Mouse (Mus musculus) T-cell, adult 2 months (primary cell): ENCODE measurements at regions not wholly inside any gene's neighbourhood (a gene's known extent, or its start where the extent isn't known, plus 50 kb on each side); places are given as distances from the start of the nearest gene placed in this dataset.

Source experiments
- DNase-seq: peaks from one replicate; pipeline ENCODE4 v3.0.0; 2022; ENCODE audit warnings: low spot score

DNA sequence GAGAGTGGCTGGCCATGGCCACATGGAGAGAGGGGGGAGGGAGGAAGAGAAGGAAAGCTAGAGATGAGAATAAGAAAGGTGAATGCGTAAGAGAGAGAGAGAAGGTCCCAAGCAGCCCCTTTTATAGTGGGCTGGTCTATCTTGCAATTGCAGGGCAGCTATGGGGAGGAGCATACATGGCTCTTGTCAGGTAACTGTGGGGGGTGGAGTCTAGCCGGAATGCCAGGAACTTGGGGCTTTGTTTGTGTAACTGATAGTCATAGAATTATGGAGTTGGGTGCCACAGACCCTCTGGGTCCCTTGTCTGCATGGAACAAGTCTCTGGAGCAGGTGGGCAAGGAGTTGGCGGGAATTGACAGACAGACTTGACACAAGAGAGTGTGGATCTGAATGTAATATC lies 2151.8 kb downstream of the 4930444P10Rik start:
- no peak for DNase-seq

DNA sequence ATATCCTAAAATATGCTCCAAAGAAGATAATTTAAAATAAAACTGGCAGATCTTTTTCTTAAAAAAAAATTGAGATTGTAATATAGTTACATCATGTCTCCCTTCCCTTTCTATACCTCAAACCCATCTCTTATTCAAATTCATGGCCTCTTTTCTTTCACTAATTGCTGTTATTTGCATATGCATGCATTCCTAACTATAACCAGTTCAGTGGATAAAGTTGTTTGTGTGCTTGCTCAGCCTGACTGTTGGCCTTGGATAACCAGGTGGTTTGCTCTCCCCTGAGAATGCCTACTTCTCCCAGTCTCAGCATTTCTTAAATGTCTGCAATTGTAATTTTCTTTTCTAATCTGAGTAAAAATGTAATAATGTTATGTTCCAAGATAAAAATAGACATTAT lies 2154.8 kb downstream of the 4930444P10Rik start:
- no peak for DNase-seq

DNA sequence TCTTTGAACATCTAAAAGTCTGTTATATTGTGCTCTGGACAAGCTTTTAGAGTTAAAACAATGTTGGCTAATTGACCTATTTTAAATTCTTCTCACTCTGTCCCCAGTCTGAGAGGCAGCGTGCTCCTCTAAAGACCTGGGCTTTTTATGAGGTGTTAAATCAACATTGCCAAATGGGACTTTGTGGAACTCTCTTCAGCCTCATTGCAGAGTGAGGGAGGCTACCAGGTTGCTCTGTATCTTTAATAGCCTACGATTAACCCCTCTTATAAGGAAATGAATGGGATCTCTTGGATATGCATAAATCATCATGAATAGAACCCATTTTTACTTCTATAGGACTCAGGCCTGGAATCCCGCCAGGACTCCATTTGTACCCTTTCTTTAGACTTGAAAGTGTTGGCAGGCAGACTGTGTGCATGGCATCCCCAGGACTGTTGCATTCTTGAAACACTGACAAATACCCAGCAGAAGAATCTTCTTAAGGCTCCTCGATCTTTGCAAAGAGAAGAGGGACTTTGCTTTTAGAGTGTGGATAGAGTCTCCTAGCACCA lies 2157.1 kb downstream of the 4930444P10Rik start:
- no peak for DNase-seq

DNA sequence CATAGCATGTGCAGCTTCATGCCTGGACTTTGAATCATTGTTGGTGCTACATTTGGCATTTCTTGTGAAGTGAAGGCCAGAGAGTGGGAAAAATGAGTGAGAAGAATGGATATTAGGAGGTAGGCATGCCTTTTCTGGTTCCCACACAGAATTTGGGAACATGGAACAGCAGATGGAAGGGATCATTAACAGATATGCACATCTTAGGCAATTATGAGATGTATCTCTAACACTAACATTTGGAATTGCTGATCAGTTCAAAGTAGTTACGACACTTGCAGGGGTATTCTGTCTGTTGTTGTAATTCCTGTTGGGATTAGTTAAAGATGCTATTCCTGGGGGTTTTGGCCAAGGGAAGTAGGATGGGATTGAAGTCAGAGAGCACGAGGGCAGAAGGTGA lies 2164.4 kb downstream of the 4930444P10Rik start:
- DNase-seq, result no peak

DNA sequence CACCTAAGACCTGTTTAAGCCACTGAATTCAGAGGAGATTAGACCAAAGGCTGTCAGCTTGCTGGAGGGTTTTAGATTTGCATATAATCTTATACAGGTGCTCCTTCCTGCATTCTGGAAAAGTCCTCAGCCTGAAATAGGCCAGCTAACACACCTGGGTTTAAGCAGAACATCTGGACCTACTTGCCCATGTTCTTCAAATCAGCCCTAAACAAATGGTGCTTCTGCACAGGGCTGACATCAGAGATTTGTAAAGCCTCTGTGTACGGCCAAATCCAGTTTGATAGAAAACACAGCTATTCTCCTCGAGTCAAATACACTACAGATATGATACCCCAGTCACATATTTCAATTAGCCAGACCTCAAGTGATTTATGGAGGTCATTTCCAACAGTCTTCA lies 2165.2 kb downstream of the 4930444P10Rik start:
- DNase-seq, result no peak

DNA sequence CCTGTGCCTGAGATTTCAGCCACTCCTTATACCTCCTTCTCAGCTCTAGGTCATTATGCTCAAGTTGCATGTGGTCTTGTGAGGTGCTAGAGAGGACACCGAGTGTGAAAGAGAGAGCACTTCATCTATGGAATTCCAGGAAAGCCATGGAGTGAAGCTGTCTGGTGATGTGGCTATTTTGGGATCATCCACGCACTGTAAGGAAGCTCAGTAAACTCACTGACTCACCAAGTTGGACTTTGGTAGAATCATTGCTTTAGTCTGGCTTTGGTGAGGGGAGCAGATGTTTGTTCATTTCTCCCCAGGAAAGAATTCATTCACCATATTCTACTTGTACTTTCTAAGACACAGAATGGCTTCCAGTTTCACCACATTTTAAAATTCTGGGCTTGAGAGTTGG lies 2167.1 kb downstream of the 4930444P10Rik start:
- DNase-seq, result no peak

DNA sequence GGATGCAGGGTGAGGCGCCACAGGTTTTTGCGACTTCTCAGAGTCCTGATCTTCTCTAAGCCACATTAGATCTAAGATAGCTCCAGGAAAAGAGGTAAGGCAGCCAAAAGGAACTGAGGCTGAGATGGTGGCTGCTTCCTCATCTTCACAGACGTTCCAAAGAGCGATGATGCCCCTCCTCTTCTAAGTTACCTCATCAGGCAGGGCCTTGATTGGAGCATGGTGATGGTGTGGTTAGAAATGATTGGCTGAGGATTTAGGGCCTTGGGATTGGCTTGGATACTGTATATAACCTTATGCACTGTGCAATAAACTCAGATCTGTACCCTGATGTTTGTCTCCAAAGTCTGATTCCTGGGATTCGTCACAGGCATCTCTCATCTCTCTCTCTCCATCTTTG lies 2177.9 kb downstream of the 4930444P10Rik start:
- no peak for DNase-seq

DNA sequence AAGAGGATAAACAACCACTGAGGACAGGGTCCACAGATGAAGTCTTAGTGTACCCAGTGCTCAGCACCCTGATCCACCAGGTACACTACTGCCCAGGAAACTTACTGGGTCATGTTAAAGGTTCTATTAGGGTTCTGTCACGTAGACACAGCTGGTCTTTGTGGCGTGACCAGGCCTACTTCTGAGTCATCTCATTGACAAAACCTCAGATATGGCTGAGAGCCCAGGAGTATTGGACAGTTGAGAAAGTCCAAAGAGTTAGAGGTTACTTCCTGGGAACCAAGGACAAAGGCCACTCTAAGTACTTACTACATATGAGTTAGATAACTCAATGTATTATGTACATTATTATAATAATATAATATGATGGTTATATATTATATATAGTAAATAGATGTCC lies 2214.0 kb downstream of the 4930444P10Rik start:
- no peak for DNase-seq

DNA sequence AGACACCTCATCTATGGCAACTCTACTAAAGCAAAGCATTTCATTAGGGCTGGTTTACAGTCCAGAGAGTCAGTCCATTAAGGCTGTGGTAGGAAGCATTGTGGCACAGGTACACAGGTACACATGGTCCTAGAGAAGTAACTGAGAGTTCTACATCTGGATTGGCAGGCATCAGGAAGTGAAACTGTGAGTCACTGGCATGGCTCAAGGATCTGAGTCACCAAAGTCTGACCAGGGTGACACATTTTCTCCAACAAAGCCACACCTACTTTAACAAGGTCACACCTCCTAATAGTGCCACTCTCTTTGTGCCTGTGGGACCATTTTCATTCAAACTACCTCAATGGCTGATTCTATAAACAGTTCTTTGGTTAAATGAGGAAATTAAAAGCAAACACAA lies 2219.2 kb downstream of the 4930444P10Rik start:
- no peak for DNase-seq

DNA sequence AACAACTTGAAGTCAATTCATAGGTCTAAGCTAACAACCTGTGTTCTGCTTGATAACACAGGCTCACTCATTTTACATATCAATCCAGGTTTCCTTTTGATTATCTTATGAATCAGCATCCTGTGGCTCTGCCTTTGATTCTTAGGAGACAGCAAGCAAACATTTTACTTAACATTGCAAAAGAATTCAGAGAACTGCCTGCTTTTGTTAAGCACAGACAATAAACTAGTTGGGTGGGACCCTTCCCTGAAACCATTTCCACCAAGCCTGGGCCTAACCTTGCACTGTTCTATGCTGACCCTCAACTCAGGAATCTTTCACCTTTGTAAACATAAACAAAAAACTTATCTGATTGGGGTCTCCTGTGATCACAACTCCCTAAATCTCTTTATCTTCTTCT lies 2220.6 kb downstream of the 4930444P10Rik start:
- DNase-seq, result no peak

DNA sequence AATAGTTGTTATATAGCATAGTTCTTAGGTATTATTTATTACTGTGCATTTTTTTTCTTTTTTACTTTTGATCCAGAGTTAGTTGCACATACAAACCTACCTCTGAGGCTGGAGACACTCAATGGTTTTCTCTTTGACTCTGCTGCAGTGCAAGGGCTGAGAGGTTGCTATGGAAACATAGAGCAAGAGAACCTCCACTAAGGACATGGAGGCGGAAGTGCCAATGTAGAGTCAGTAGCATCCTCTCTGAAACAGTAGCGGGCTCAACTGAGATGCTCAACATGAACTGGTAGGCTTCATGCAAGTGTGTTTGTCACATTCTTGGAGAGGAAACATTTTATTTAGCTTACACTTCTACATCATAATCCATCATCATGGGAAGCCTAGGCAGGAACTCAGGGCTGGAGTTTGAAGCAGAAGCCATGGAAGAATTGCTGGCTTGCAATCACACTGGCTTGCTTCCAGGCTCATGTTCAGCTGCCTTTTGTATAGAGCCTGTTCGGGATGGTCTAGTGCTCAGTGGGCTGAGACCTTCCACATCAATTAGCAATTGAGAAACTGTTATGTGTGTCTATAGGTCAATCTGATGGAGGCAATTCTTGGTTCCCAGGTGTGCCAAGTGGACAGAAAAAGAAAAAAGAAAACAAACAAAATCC lies 2222.4 kb downstream of the 4930444P10Rik start:
- no peak for DNase-seq

DNA sequence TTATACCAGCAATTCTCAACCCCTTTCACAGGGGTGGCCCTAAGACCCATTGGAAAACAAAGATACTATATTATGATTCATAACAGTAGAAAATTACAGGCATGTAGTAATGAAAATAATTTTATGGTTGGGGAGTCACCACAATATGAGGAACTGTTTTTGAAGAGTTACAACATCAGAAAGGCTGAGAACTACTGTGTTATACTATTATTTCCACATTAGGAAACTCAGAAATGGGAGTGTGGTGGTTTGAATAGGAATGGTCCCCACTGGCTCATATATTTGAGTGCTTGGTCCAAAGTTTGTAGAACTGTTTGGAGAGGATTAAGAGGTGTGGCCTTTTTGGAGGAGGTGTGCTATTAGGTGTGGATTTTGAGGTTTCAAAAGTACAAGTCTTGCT lies 2227.4 kb downstream of the 4930444P10Rik start:
- no peak for DNase-seq

DNA sequence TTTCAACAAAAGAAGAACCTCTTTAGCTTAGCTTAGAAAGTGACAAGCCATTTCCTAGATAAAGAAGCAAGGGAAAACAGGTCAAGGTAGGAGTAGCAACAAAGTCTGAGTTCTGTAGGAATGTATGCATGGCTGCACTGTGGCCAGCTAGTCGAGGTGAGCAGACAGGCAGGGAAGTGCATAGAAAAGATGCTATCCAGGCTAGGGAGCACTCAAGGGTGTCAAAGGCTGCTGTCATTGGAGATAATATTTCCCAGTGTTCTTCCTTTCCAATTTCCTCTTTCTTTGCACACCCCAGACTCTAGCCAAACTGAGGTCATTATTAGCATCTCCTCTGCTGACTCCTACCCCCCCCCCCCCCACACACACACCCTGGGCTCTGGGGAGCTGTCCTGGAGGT lies 2229.4 kb downstream of the 4930444P10Rik start:
- DNase-seq, result no peak

DNA sequence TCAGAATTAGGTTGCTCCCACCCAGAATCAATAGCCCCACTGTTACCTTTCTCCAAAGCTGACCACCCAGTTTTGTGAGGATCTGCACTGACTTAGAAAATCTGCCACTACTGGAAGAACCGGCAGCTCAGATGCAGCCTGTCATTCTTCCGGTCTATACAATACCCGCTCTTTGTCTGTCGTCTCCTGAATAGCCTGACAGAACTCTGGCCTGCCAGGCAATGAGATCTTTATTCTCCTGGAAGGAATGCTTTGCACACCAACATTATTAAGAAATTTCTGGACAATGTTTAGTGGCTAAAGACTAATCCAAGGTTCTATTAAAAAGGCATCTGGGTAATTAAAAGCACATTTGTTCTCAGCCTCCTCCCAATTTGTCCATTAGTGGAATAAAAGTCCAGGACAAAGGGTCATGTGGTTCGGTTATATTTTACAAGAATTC lies 2232.0 kb downstream of the 4930444P10Rik start:
- DNase-seq, result no peak

DNA sequence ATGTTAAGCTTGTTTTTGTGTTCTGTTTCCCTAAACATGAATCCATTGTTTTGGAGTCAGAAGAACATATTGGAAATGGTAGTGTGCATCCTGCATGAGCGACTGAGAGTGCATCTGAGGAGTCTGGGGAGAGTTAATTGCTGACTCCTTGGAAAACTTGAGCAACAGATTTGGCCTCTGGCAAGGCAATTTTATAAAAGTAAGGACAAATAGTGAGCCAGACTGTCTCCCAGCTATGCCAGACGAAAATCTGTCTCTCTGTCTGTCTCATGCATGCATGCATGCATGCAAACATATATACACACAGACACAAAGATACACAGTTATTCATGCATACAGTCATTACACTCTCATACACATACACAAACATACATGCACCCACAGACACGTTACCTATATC lies 2232.7 kb downstream of the 4930444P10Rik start:
- DNase-seq, result no peak

DNA sequence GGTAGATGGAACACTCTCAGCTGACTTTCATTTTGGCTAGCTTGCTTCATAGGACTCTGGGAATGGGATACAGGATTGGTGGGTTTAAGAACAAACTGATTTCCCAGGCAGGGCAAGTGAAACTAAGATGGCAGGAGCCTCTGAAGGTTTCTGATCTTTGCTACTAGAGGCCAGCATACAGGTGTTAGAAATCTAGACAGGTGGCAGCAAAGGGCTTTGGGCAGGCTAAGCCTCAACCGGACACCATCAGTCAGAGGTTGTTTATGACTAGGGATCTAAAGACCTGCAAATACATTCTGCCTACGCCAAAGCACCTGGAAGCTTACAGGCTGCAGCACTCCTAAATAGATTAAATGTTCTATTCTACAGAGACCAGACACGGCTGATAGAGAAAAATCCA lies 2233.4 kb downstream of the 4930444P10Rik start:
- no peak for DNase-seq

DNA sequence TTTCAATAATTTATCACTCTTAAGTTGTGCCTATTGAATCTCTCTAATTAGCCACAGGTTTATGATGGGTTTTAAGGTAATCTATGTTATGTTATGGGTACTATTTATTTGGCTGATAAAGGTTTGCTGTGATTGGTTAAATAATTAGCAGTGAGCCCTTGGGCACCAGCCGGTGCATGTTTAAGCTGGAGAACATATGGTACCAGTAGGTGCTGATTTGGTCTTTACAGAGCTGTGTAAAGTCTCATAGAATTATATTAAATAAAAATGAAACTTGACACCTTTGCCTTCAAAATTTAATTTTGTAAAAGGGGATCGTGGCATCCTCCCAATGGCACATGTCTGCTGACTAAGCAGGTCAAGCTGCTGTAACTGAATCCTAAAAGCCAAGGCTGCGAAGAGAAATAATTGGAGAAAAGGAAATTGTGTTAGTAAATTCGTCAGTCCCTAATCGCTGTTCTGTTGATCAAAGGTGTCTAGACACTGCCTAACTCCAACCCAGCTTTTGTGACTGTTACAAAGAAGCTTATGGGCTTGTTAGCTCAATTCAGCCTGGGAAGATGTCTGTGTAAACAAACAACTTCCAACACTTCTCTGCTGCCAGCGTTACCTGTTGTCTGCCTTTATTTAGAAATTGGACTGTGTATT lies 2234.6 kb downstream of the 4930444P10Rik start:
- no peak for DNase-seq

DNA sequence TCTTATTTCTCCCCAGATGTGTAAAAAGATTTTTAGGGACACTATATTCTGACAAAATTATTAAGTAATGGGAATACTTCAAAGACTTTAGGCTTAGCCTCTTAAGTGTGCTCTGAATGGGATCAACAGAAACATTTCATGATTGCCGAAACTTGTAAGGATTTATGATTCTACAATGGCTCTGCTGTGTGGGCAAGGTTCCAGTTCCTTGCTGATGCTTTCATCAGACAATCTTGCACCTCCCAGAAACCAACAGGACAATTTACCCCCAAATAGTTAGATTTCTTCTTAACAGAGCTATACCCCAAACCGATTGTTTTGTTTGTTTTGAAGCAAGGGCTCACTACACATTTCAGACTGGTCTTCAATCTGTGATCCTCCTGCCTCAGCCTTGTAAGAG lies 2236.1 kb downstream of the 4930444P10Rik start:
- no peak for DNase-seq

DNA sequence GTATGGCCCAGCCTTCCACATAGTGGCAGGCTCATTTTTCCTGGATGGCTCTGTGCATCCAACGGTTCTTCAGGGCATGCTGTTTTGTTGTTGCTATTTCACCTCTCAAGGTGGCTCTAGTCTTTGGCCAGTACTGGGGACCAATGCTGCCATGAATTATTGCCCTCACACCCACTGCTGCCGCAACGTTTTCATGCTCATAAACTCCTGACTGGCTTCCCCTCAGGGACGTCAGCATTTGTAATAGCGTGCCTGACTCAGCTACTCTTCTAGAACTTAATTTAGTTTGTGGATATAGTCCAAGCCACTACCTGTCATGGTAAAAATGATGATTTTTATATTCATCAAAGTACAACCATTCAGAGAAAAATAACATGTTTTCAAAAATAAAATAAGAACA lies 2242.0 kb downstream of the 4930444P10Rik start:
- DNase-seq, result no peak

DNA sequence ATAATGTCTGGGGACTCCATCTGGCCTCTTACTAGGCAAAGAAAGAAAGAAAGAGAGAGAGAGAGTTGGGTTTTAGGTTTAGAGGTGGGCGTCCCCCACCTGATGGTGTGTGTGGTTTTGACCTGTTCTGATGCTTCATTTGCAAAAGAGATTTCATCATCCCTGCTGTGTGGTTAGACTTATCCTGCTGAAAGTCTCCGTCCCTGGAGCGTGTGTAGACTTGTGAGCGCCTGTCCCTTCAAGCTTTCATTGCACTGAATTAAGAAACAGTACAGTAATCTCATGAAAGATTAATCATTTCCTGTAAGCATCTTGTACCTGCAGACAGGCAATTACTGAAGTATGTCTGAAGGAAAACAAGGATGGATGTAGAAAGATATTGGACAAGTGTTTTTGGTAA lies 2244.1 kb downstream of the 4930444P10Rik start:
- no peak for DNase-seq

DNA sequence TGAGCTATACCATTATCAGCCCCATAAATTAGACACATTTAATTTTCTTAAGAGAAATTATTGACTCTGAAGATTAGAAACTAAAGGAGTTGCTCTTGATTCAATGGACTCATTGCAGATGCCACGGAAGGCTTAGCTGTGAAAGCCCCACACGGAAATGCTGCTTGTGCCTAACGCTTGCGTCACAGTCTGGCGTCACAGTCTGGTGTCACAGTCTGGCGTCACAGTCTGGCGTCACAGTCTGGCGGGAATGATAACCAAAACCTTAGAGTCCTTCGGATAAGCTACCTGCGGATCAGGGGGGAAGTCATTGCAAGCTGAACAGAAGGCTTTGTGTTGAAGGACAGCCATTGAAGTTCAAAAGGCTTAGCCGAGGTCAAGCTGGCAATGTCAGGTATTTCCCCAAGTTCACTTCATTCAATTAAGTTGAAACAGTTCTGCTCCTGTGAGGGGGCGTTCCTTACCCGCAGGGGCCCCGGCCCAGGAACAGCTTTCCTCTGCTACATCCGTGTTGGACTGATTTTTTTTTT lies 2246.7 kb downstream of the 4930444P10Rik start:
- DNase-seq, result no peak

DNA sequence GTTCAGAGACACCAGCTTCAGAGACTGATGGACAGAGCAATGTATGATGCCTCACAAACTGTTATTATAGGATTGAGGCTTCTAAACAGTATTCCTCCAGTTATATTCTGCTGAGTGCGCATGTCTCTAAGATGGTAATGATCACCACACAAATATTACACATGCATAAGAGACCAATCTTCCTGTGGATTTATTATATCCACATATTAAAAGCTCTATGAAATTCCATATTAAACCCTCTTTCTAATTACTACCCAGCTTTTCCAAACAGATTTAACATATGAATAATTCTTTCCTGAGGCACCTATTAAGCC lies 2252.9 kb downstream of the 4930444P10Rik start:
- DNase-seq, result no peak

DNA sequence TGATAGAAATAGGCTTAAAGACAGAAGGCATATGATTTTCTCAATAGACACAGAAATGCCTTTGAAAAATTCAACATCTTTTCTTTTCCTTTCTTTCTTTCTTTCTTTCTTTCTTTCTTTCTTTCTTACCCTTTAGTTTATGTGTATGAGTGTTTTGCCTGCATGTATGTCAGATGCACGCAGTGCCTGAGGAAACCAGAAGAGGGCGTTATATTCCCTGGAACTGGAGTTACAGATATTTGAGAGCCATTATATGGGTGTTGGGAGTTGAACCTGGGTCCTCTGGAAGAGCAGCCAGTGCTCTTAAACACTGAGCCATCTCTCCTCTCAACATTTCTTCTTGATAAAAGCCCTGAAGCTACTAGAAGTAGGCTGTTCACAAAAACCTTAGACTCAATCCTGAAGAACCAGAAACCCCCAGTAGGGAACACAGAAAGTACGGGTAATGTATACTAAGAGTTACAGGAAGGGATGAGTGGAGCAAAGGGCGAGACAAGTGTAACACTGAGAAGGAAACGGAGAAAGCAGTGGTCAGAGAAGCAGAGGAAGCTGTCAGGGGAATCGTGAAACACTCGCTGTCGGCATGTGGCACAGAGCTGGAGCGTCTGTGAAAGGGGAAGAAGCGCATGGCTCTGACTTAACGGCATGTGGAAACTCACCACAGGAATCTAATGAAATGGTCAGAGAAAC lies 2253.4 kb downstream of the 4930444P10Rik start:
- DNase-seq, result no peak
